Mouse (Mus musculus) heart, embryonic 15.5 days (tissue): Measurements from ENCODE around the gene Catsperg1. TPM values are rescaled to one million over a fixed set of nuclear protein-coding genes. Genes with fewer than 3 reads are reported as not detected.
"Not testable (repeated sequence)": the region's sequence is repeated elsewhere in the genome, so short reads cannot be mapped to it uniquely, and the experiment has no call there.

ENCODE experiments used
- ATAC-seq: fragments of 200-750 bp; cut with Nextera tagmentation; replicated peaks from 2 replicates; pipeline ENCODE4 v1.8.0; 2017; ENCODE audit warnings: low read depth, moderate TSS enrichment; ENCODE audit not compliant: insufficient number of reproducible peaks, insufficient read depth, low FRiP score
- H3K27ac ChIP-seq: fragments of 300-500 bp; sonication (generic); 2 replicates; pipeline ENCODE4 v1.5.1; 2015; ENCODE audit warnings: mild to moderate bottlenecking, inconsistent platforms
- H3K27me3 ChIP-seq: fragments of 300-500 bp; sonication (generic); 2 replicates; pipeline ENCODE4 v1.6.1; 2015; ENCODE audit warnings: inconsistent platforms
- H3K36me3 ChIP-seq: fragments of 300-500 bp; sonication (generic); 2 replicates; pipeline ENCODE4 v1.6.1; 2015; ENCODE audit warnings: mild to moderate bottlenecking, inconsistent platforms
- H3K4me1 ChIP-seq: fragments of 300-500 bp; sonication (generic); replicated peaks from 2 replicates; pipeline ENCODE4 v1.6.1; 2015; ENCODE audit warnings: inconsistent platforms
- H3K4me2 ChIP-seq: fragments of 300-500 bp; sonication (generic); 2 replicates; pipeline ENCODE4 v1.6.1; 2015; ENCODE audit warnings: inconsistent platforms, mild to moderate bottlenecking, moderate library complexity
- H3K4me3 ChIP-seq: fragments of 300-500 bp; sonication (generic); 2 replicates; pipeline ENCODE4 v1.5.1; 2015; ENCODE audit warnings: mild to moderate bottlenecking, inconsistent platforms
- H3K9ac ChIP-seq: fragments of 300-500 bp; sonication (generic); 2 replicates; pipeline ENCODE4 v1.6.1; 2015; ENCODE audit warnings: mild to moderate bottlenecking, inconsistent platforms
- H3K9me3 ChIP-seq: fragments of 300-500 bp; sonication (generic); replicated peaks from 2 replicates; pipeline ENCODE4 v1.6.1; 2016; ENCODE audit warnings: inconsistent platforms
- WGBS: fragments of 180-500 bp; shearing (Covaris S2); methylation state at CpG from one replicate; pipeline ENCODE4 v1.1.7; 2015; ENCODE audit warnings: mixed read lengths; 5-methylcytosine and 5-hydroxymethylcytosine counted together
- polyA plus RNA-seq: library from polyadenylated mRNA; unstranded; fragments of >200 nt; fragmentation: Nextera tagmentation; extraction: Ambion mirVana; gene quantifications from 2 replicates; pipeline ENCODE4 v1.2.1, GENCODE M21; 2015

The Catsperg1 gene
- polyA plus RNA-seq, 1 experiment from 2014 or later = 0.25 TPM

DNA sequence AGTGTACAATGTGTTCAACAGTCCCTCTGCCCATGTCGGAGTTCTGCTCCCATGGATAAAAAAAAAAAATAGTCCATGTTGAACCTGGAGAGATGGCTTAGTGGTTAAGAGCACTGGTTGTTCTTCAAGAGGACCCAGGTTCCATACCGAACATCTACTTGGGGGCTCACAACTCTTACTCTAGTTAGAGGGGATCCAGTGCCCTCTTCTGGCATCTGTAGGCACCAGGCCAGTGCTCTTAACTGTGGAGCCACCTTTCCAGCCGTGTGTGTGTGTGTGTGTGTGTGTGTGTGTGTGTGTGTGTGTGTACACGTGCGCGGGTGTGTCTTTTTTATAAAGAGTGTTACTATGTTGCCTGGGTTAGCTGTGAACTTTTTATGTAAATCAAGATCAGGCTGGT is 11.3 kb downstream of the Catsperg1 start:
- no peak for ATAC-seq
- H3K36me3 ChIP-seq = no peaks in the 10 kb centered on the region
- no peaks in the 10 kb centered on the region for H3K9me3 ChIP-seq
- H3K27ac ChIP-seq = no peak overlapping the region
- no peak overlapping the region for H3K9ac ChIP-seq
- H3K4me2 ChIP-seq = no peak overlapping the region
- no peak overlapping the region for H3K4me3 ChIP-seq
- H3K4me1 ChIP-seq = no peaks in the 10 kb centered on the region
- 64% methylated on average over 6 of the region's 6 CpGs for WGBS
- peaks cover 2% of the 10 kb centered on the region; the same call in 1 of the 2 replicates for H3K27me3 ChIP-seq

DNA sequence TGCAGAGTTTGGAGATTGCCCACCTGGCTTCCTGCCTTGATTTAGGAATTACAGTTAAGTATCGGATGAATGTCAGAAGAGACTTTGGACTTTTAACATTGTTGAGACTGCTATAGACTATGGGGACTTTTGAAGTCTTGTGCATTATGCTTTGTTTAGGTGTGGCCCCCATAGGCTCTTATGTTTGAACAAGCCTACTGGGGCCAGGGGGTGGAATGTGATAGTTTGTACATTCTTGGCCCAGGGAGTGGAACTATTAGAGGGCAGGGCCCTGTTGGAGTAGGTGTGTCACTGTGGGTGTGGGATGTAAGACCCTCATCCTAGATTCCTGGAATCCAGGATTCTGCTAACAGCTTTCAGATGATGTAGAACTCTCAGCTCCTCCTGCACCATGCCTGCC is 19.6 kb downstream of the Catsperg1 start:
- H3K9me3 ChIP-seq, H3K36me3 ChIP-seq, H3K4me3 ChIP-seq, H3K4me2 ChIP-seq, ATAC-seq, H3K27ac ChIP-seq, H3K27me3 ChIP-seq, H3K4me1 ChIP-seq, H3K9ac ChIP-seq: not testable (repeated sequence)
- WGBS = 100% methylated on average over 1 of the region's 1 CpGs

- not testable (repeated sequence) for H3K4me3 ChIP-seq
- 89% methylated on average over 4 of the region's 4 CpGs for WGBS
Measured at GRCm38 (mm10) chr7:29181323-29181722, 32.5 kb downstream of the Catsperg1 start.

GRCm38 (mm10) chr7:29180854-29181236 is 33.0 kb downstream of the Catsperg1 start:
- no peaks in the 10 kb centered on the region for H3K9me3 ChIP-seq
- peak overlapping the region; percentile 71 for H3K4me2 ChIP-seq
- no peaks in the 10 kb centered on the region for H3K27me3 ChIP-seq
- no peak for ATAC-seq
- H3K36me3 ChIP-seq = peaks cover 8% of the 10 kb centered on the region
- peak overlapping the region; percentile 91 for H3K4me3 ChIP-seq
- no peak overlapping the region for H3K9ac ChIP-seq
- no peak overlapping the region; the same call in 1 of the 2 replicates for H3K27ac ChIP-seq
- WGBS = 37% methylated on average over 5 of the region's 5 CpGs
- H3K4me1 ChIP-seq = peaks cover 13% of the 10 kb centered on the region

More at GRCm38 (mm10) chr7:29181323-29181722, 32.5 kb downstream of the Catsperg1 start:
- H3K4me2 ChIP-seq, ATAC-seq, H3K27me3 ChIP-seq, H3K36me3 ChIP-seq, H3K9me3 ChIP-seq, H3K27ac ChIP-seq, H3K9ac ChIP-seq: not testable (repeated sequence)
- peaks cover 13% of the 10 kb centered on the region for H3K4me1 ChIP-seq

DNA sequence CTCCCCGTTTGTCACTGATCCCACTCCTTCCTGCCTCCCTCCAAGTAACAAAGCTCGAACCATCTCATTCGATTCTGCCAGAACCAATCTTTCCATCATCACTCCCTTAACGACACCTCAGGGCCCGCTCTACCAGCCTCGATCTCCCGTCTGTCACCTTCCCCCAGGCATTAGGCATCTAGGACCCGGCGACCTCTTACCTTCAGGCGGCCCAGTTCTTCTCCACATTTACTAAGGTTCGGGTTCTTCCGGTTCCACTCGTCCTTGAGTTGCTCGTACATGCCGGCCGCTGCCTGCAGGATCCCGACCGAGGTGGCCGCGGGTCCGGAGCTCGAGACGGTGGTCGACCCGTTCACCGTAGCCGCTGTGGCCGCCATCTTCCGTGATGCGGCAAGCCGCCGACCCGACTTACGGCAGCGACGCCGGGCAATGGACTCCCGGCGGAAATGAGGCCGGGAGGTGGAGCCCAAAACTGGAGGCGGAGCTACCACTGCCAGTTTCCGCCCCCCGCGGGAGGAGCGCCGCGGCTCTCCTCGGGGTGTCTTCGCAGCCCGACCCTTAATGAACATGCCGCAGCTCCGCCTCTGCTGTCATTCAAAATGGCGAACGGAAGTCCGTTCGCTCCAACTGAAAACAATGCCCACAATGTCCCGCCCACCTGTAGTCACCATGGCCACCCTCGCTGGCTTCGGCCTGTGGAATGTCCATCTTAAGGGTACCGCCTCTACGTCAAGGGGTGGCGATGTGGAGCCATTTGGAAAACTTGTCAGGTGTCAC is 33.6 kb downstream of the Catsperg1 start, which contains the start of gene Psmd8:
Gene Psmd8, minus strand, starts transcription at position 625 of the 777 bp plus-strand sequence.
- Histone ChIP-seq H3K27ac (peak within 1 kb of the TSS; percentile 74), H3K4me1 (peaks cover 13% of the 10 kb centered on the region), H3K9me3 (no peaks in the 10 kb centered on the region), H3K36me3 (peaks cover 14% of the 10 kb centered on the region), H3K27me3 (no peaks in the 10 kb centered on the region), H3K4me3 (peak within 1 kb of the TSS; percentile 91), H3K9ac (peak within 1 kb of the TSS; percentile 82), H3K4me2 (peak within 1 kb of the TSS; percentile 71)
- ATAC-seq = peak; percentile 96
- WGBS = under 1% methylated on average over 62 of the region's 62 CpGs

- WGBS = 22% methylated on average over 7 of the region's 7 CpGs
- no peak overlapping the region for H3K27ac ChIP-seq
Measured at GRCm38 (mm10) chr7:29179323-29179722, 34.5 kb downstream of the Catsperg1 start.

DNA sequence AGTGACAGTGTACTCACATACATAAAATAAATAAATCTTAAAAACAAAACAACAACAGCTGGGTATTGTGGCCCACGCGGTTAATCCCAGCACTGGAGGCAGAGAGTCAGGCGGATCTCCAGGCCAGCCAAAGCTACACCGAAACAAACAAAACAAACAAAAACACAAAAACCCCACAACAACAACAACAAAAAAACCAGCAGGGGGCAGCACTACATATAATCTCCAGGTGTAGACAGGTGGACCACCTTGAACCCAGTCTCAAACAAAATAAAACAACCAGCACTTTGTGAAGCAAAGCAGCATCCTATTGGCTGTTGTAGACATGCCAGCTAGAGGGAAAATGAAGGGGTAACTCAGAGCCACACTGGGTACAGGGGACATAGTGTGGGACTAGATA is 35.7 kb downstream of the Catsperg1 start:
- 90% methylated on average over 4 of the region's 4 CpGs for WGBS
- H3K4me3 ChIP-seq = no peak overlapping the region
- ATAC-seq = no peak
- peaks cover 36% of the 10 kb centered on the region for H3K36me3 ChIP-seq
- H3K9me3 ChIP-seq = no peaks in the 10 kb centered on the region
- H3K9ac ChIP-seq = no peak overlapping the region
- no peak overlapping the region for H3K27ac ChIP-seq
- peaks cover 13% of the 10 kb centered on the region for H3K4me1 ChIP-seq
- H3K27me3 ChIP-seq = peaks cover 12% of the 10 kb centered on the region
- H3K4me2 ChIP-seq = no peak overlapping the region

More at GRCm38 (mm10) chr7:29179323-29179722, 34.5 kb downstream of the Catsperg1 start:
- H3K4me1 ChIP-seq = peaks cover 13% of the 10 kb centered on the region
- peaks cover 24% of the 10 kb centered on the region for H3K36me3 ChIP-seq
- peaks cover under 1% of the 10 kb centered on the region; the same call in 1 of the 2 replicates for H3K27me3 ChIP-seq
- H3K9ac ChIP-seq = 0 out of 2 replicates have a peak overlapping the region, but pooled peaks have one; percentile 82
- ATAC-seq = no peak
- peak overlapping the region; percentile 91 for H3K4me3 ChIP-seq
- H3K4me2 ChIP-seq = peak overlapping the region; percentile 71
- no peaks in the 10 kb centered on the region for H3K9me3 ChIP-seq

- H3K4me2 ChIP-seq = no peak overlapping the region; the same call in 1 of the 2 replicates
- H3K4me3 ChIP-seq = no peak overlapping the region
- peaks cover 42% of the 10 kb centered on the region for H3K4me1 ChIP-seq
- no peak for ATAC-seq
- H3K9ac ChIP-seq = no peak overlapping the region
- no peak overlapping the region for H3K27ac ChIP-seq
- no peaks in the 10 kb centered on the region for H3K9me3 ChIP-seq
- peaks cover 36% of the 10 kb centered on the region for H3K36me3 ChIP-seq
- peaks cover 52% of the 10 kb centered on the region for H3K27me3 ChIP-seq
- 39% methylated on average over 32 of the region's 32 CpGs for WGBS
Measured at GRCm38 (mm10) chr7:29172390-29173016, 41.3 kb downstream of the Catsperg1 start.

GRCm38 (mm10) chr7:29171562-29172097 is 42.2 kb downstream of the Catsperg1 start:
- 3% methylated on average over 34 of the region's 34 CpGs for WGBS
- no peak overlapping the region for H3K27ac ChIP-seq
- H3K4me2 ChIP-seq = peak overlapping the region; percentile 88
- no peak for ATAC-seq
- H3K9ac ChIP-seq = peak overlapping the region; percentile 56
- peak overlapping the region; percentile 62 for H3K4me3 ChIP-seq
- H3K36me3 ChIP-seq = peaks cover 36% of the 10 kb centered on the region
- H3K27me3 ChIP-seq = peaks cover 52% of the 10 kb centered on the region
- H3K9me3 ChIP-seq = no peaks in the 10 kb centered on the region
- peaks cover 42% of the 10 kb centered on the region for H3K4me1 ChIP-seq

- Histone ChIP-seq H3K4me3 (peak overlapping the region; percentile 62), H3K4me2 (peak overlapping the region; percentile 88), H3K36me3 (peaks cover 29% of the 10 kb centered on the region), H3K4me1 (peaks cover 42% of the 10 kb centered on the region), H3K9ac (peak overlapping the region; percentile 60), H3K9me3 (no peaks in the 10 kb centered on the region), H3K27me3 (peaks cover 52% of the 10 kb centered on the region), H3K27ac (no peak overlapping the region)
- WGBS = 3% methylated on average over 43 of the region's 43 CpGs
- no peak for ATAC-seq
Measured at GRCm38 (mm10) chr7:29170755-29171561, 42.9 kb downstream of the Catsperg1 start.
